Mouse (Mus musculus): ENCODE measurements at regions not wholly inside any gene's neighbourhood (a gene's known extent, or its start where the extent isn't known, plus 50 kb on each side); places are given as distances from the start of the nearest gene placed in this dataset.

DNA sequence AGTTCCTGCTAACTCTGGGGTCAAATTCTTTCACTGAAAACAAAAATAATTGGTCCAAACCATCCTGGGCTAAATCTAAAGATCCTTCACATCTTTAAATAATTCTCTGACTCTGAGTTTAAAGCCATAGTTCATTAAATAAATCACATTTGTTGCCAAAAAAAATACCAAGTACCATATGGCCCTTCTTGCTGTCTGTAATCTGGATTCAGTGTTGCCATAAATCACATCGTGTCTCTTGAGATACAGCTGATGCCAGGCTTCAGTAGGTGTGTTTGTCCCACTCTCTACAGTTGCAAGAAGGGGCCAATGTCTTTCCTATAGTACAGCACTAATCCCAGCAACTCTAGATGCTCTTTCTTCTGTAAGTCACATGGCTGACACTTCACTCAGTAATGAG, 220.0 kb upstream of the Noct start:
- peaks cover 12% of the 10 kb centered on the region; the same call in 1 of the 2 replicates for H3K4me1 ChIP-seq
- H3K4me3 ChIP-seq: no peak overlapping the region
- H3K9me3 ChIP-seq: no peaks in the 10 kb centered on the region
- 79% methylated on average over 1 of the region's 1 CpGs for WGBS
- no peak for DNase-seq (ENCODE audit: low spot score)
- H3K27ac ChIP-seq (replicated peaks): no peak overlapping the region
- H3K36me3 ChIP-seq (replicated peaks): no peaks in the 10 kb centered on the region
- no peaks in the 10 kb centered on the region for H3K27me3 ChIP-seq (replicated peaks; ENCODE audit: low read depth, poor library complexity, severe bottlenecking)

GRCm38 (mm10) chr3:51009098-51009497, 215.1 kb upstream of the Noct start:
- Histone ChIP-seq H3K27me3 (replicated peaks; ENCODE audit: low read depth, poor library complexity, severe bottlenecking) (no peaks in the 10 kb centered on the region), H3K4me3 (no peak overlapping the region), H3K9me3 (no peaks in the 10 kb centered on the region), H3K27ac (replicated peaks) (no peak overlapping the region), H3K4me1 (0 out of 2 replicates have a peak, but pooled peaks cover 3% of the 10 kb centered on the region), H3K36me3 (replicated peaks) (no peaks in the 10 kb centered on the region)
- no peak for DNase-seq (ENCODE audit: low spot score)
- 84% methylated on average over 5 of the region's 5 CpGs for WGBS

DNA sequence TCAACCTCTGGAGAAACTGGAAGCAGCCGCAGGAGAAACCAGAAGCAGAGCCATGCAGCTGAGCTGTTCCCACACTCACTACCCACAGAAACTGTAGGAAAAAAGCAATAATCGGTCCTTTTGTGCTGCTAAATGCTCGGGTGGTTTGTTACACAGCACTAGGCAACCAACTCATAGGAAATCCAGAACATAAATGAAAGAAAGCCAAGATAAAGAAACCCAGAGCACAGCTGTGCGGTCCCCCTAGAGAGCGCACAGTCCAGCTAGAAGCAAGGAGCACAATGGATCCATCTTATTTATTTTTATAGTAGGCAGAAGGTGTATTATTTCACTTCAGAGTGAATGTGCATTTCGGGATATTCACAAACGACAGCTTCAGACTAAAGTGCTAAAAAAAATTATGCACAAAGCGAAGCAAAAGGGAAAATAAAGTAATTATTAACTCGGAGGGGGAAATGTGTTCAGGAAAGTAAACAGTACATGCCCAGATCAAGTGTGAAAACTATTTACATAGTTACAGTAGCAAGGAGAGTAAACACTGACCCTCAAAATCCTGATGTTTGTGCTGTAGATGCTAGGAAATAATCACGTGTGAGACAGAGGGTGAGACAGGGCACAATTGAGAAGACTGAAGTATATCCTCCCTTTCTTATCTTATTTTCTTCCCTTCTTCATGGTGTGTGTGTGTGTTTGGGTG, 204.4 kb upstream of the Noct start:
- Histone ChIP-seq H3K36me3 (replicated peaks) (no peaks in the 10 kb centered on the region), H3K9me3 (no peaks in the 10 kb centered on the region), H3K27me3 (replicated peaks; ENCODE audit: low read depth, poor library complexity, severe bottlenecking) (no peaks in the 10 kb centered on the region), H3K27ac (replicated peaks) (peak overlapping the region; percentile 37; the same call in 1 of the 2 replicates), H3K4me1 (peaks cover 12% of the 10 kb centered on the region), H3K4me3 (no peak overlapping the region)
- WGBS: 77% methylated on average over 10 of the region's 10 CpGs
- DNase-seq (ENCODE audit: low spot score): no peak

- Histone ChIP-seq H3K9me3 (no peaks in the 10 kb centered on the region), H3K27me3 (replicated peaks; ENCODE audit: low read depth, poor library complexity, severe bottlenecking) (no peaks in the 10 kb centered on the region), H3K4me1 (peaks cover 19% of the 10 kb centered on the region), H3K36me3 (replicated peaks) (no peaks in the 10 kb centered on the region), H3K4me3 (no peak overlapping the region), H3K27ac (replicated peaks) (peak overlapping the region; percentile 68; the same call in 1 of the 2 replicates)
- peak; percentile 54 for DNase-seq (ENCODE audit: low spot score)
- 11% methylated on average over 6 of the region's 6 CpGs for WGBS
These were observed 199.6 kb upstream of the Noct start for GRCm38 (mm10) chr3:51024655-51025054.

GRCm38 (mm10) chr3:51031821-51032220, 192.4 kb upstream of the Noct start:
- 45% methylated on average over 8 of the region's 8 CpGs for WGBS
- Histone ChIP-seq H3K27ac (replicated peaks) (peak overlapping the region; percentile 63), H3K36me3 (replicated peaks) (no peaks in the 10 kb centered on the region), H3K4me3 (no peak overlapping the region), H3K9me3 (no peaks in the 10 kb centered on the region), H3K4me1 (peaks cover 13% of the 10 kb centered on the region), H3K27me3 (replicated peaks; ENCODE audit: low read depth, poor library complexity, severe bottlenecking) (no peaks in the 10 kb centered on the region)
- peak; percentile 65 for DNase-seq (ENCODE audit: low spot score)

DNA sequence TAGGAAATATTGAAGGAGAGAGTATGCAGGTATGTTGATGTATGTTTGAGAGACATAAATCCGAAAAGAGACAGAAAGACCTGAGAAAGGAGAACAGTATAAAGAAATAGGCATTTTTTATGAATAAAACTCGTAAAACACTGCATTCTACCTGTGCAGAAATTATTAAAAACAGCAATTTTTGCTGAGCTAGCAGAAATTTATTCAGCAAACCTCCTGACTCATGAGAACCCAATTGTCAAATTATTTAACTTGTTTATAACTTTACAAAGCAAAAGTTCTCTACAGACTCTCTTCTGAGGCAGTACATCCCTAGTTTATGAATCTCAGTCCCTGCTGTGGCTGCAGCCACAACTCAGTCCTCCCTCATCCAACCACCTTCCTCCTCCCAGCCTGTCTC, 191.0 kb upstream of the Noct start:
- WGBS: 89% methylated on average over 2 of the region's 2 CpGs

GRCm38 (mm10) chr3:51036700-51037306, 187.4 kb upstream of the Noct start:
- 79% methylated on average over 17 of the region's 17 CpGs for WGBS
- H3K4me1 ChIP-seq: peaks cover 7% of the 10 kb centered on the region
- no peak overlapping the region for H3K27ac ChIP-seq (replicated peaks)
- H3K4me3 ChIP-seq: no peak overlapping the region
- no peak for DNase-seq (ENCODE audit: low spot score)
- no peaks in the 10 kb centered on the region for H3K36me3 ChIP-seq (replicated peaks)
- H3K9me3 ChIP-seq: no peaks in the 10 kb centered on the region
- H3K27me3 ChIP-seq (replicated peaks; ENCODE audit: low read depth, poor library complexity, severe bottlenecking): no peaks in the 10 kb centered on the region

More for the DNA sequence above, 191.0 kb upstream of the Noct start:
- Histone ChIP-seq H3K27me3 (replicated peaks; ENCODE audit: low read depth, poor library complexity, severe bottlenecking) (no peaks in the 10 kb centered on the region), H3K36me3 (replicated peaks) (no peaks in the 10 kb centered on the region), H3K27ac (replicated peaks) (no peak overlapping the region), H3K9me3 (no peaks in the 10 kb centered on the region), H3K4me3 (no peak overlapping the region), H3K4me1 (peaks cover 13% of the 10 kb centered on the region)
- no peak for DNase-seq (ENCODE audit: low spot score)

GRCm38 (mm10) chr3:51042223-51042846, 181.9 kb upstream of the Noct start:
- no peak overlapping the region for H3K27ac ChIP-seq (replicated peaks)
- WGBS: 73% methylated on average over 17 of the region's 17 CpGs
- H3K36me3 ChIP-seq (replicated peaks): no peaks in the 10 kb centered on the region
- no peak overlapping the region for H3K4me3 ChIP-seq
- H3K9me3 ChIP-seq: no peaks in the 10 kb centered on the region
- no peak for DNase-seq (ENCODE audit: low spot score)
- H3K4me1 ChIP-seq: no peaks in the 10 kb centered on the region; the same call in 1 of the 2 replicates
- no peaks in the 10 kb centered on the region for H3K27me3 ChIP-seq (replicated peaks; ENCODE audit: low read depth, poor library complexity, severe bottlenecking)

GRCm38 (mm10) chr3:51048739-51049138, 175.5 kb upstream of the Noct start:
- Histone ChIP-seq H3K4me1 (no peaks in the 10 kb centered on the region), H3K9me3 (peaks cover 8% of the 10 kb centered on the region), H3K4me3 (no peak overlapping the region), H3K27ac (replicated peaks) (no peak overlapping the region), H3K27me3 (replicated peaks; ENCODE audit: low read depth, poor library complexity, severe bottlenecking) (no peaks in the 10 kb centered on the region), H3K36me3 (replicated peaks) (no peaks in the 10 kb centered on the region)
- 91% methylated on average over 3 of the region's 3 CpGs for WGBS
- DNase-seq (ENCODE audit: low spot score): no peak

DNA sequence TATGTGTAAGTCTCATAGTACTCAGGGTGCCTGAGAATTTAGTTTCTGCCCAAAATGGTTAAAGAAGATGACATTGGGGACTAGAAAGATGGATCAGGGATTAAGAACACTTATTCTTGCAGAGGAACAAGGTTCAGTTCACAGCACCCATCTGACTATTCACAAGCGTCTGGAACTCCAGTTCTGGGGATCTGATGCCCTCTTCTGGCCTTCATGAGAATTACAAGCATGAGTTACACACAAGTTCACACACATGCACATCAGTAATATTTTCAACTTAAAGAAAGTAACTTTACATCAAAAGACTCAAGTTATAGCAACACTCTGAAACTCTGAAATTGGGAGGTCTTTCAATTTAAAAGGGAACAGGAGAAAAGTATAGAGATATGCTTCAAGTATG, 174.1 kb upstream of the Noct start:
- no peaks in the 10 kb centered on the region for H3K4me1 ChIP-seq
- peaks cover 8% of the 10 kb centered on the region for H3K9me3 ChIP-seq
- DNase-seq (ENCODE audit: low spot score): no peak
- H3K27me3 ChIP-seq (replicated peaks; ENCODE audit: low read depth, poor library complexity, severe bottlenecking): no peaks in the 10 kb centered on the region
- no peak overlapping the region for H3K4me3 ChIP-seq
- WGBS: 96% methylated on average over 1 of the region's 1 CpGs
- H3K36me3 ChIP-seq (replicated peaks): no peaks in the 10 kb centered on the region
- H3K27ac ChIP-seq (replicated peaks): no peak overlapping the region

DNA sequence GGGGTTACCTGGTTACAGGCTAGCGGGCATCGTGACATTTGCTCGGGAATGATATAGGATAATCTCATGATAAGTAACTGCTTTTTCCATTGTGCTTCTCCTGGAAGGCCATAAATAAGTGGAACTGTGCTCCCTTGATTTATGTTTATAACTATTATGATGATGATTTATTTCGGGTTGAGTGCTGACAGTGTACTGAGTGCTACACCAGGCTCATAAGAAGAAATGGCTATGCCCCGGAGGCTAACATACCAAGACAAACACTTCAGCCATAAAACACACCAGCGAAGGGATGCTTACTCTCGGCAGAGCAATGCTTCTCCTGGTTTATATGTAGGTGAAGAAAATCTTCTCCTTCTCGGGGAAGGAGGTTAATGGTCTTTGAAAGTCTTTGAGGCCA, 169.2 kb upstream of the Noct start:
- Histone ChIP-seq H3K27ac (replicated peaks) (no peak overlapping the region), H3K4me3 (no peak overlapping the region), H3K4me1 (no peaks in the 10 kb centered on the region), H3K27me3 (replicated peaks; ENCODE audit: low read depth, poor library complexity, severe bottlenecking) (no peaks in the 10 kb centered on the region), H3K9me3 (peaks cover 3% of the 10 kb centered on the region), H3K36me3 (replicated peaks) (no peaks in the 10 kb centered on the region)
- no peak for DNase-seq (ENCODE audit: low spot score)
- 92% methylated on average over 8 of the region's 8 CpGs for WGBS

GRCm38 (mm10) chr3:51064201-51064600, 160.0 kb upstream of the Noct start:
- H3K4me1 ChIP-seq: peaks cover 39% of the 10 kb centered on the region
- H3K27me3 ChIP-seq (replicated peaks; ENCODE audit: low read depth, poor library complexity, severe bottlenecking): no peaks in the 10 kb centered on the region
- no peaks in the 10 kb centered on the region for H3K36me3 ChIP-seq (replicated peaks)

DNA sequence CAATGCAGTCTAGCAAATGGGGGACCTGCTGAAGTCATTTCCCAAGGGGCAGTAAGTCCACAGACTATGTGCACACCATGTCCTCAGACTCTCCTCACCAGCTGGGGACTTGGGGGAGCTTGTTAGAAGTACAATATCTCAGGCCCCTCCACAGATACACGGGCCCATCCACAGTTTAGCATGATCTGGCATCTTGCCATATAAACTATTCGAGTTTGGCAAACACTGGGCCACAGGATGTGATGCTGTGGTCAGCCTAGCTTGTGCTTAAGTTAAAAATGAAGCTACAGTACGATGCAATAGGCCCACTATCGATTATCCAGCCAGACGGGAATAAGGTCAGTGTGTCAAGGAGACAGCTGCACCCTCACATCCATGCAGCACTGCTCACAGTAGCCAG, 157.9 kb upstream of the Noct start:
- H3K36me3 ChIP-seq (replicated peaks): no peaks in the 10 kb centered on the region
- no peak overlapping the region; the same call in 1 of the 2 replicates for H3K27ac ChIP-seq (replicated peaks)
- no peaks in the 10 kb centered on the region for H3K27me3 ChIP-seq (replicated peaks; ENCODE audit: low read depth, poor library complexity, severe bottlenecking)
- no peaks in the 10 kb centered on the region for H3K9me3 ChIP-seq
- 72% methylated on average over 5 of the region's 5 CpGs for WGBS
- no peak for DNase-seq (ENCODE audit: low spot score)
- H3K4me1 ChIP-seq: peaks cover 39% of the 10 kb centered on the region
- H3K4me3 ChIP-seq: no peak overlapping the region

More at GRCm38 (mm10) chr3:51064201-51064600, 160.0 kb upstream of the Noct start:
- no peaks in the 10 kb centered on the region for H3K9me3 ChIP-seq
- DNase-seq (ENCODE audit: low spot score): no peak
- WGBS: 34% methylated on average over 4 of the region's 4 CpGs
- H3K27ac ChIP-seq (replicated peaks): no peak overlapping the region
- no peak overlapping the region for H3K4me3 ChIP-seq

All from embryonic facial prominence, embryonic 10.5 days (tissue).